Mouse (Mus musculus): ENCODE data around the gene Prnp. TPM values are rescaled to one million over a fixed set of nuclear protein-coding genes. Genes with fewer than 3 reads are reported as not detected.

The Prnp gene
- polyA plus RNA-seq, 1 experiment from 2014 or later = 74.5 TPM

GRCm38 (mm10) chr2:131888233-131888632 lies 21.5 kb upstream of the Prnp start:
- Histone ChIP-seq H3K4me3 (no peak overlapping the region), H3K9ac (no peak overlapping the region), H3K27me3 (replicated peaks) (no peaks in the 10 kb centered on the region), H3K27ac (no peak overlapping the region), H3K4me2 (replicated peaks) (no peak overlapping the region), H3K9me3 (no peaks in the 10 kb centered on the region), H3K4me1 (peaks cover 3% of the 10 kb centered on the region; the same call in 1 of the 2 replicates), H3K36me3 (no peaks in the 10 kb centered on the region)
- ATAC-seq (ENCODE audit: low FRiP score, low read depth) = no peak
- 76% methylated on average over 7 of the region's 7 CpGs for WGBS

GRCm38 (mm10) chr2:131892534-131892933 lies 17.2 kb upstream of the Prnp start:
- Histone ChIP-seq H3K9me3 (no peaks in the 10 kb centered on the region), H3K36me3 (no peaks in the 10 kb centered on the region), H3K4me2 (replicated peaks) (no peak overlapping the region), H3K4me3 (no peak overlapping the region), H3K9ac (no peak overlapping the region), H3K27ac (no peak overlapping the region), H3K4me1 (no peaks in the 10 kb centered on the region), H3K27me3 (replicated peaks) (no peaks in the 10 kb centered on the region)
- ATAC-seq (ENCODE audit: low FRiP score, low read depth) = no peak
- WGBS = 32% methylated on average over 5 of the region's 5 CpGs

GRCm38 (mm10) chr2:131895106-131895505 lies 14.6 kb upstream of the Prnp start:
- no peaks in the 10 kb centered on the region for H3K36me3 ChIP-seq
- H3K9ac ChIP-seq = no peak overlapping the region
- no peak for ATAC-seq (ENCODE audit: low FRiP score, low read depth)
- H3K4me2 ChIP-seq (replicated peaks) = no peak overlapping the region
- H3K9me3 ChIP-seq = no peaks in the 10 kb centered on the region
- H3K4me1 ChIP-seq = no peaks in the 10 kb centered on the region
- WGBS = 86% methylated on average over 2 of the region's 2 CpGs
- no peak overlapping the region for H3K27ac ChIP-seq
- no peak overlapping the region for H3K4me3 ChIP-seq
- H3K27me3 ChIP-seq (replicated peaks) = no peaks in the 10 kb centered on the region

- WGBS = 82% methylated on average over 4 of the region's 4 CpGs
- Histone ChIP-seq H3K36me3 (no peaks in the 10 kb centered on the region), H3K27me3 (replicated peaks) (no peaks in the 10 kb centered on the region), H3K9me3 (no peaks in the 10 kb centered on the region), H3K27ac (no peak overlapping the region), H3K4me2 (replicated peaks) (no peak overlapping the region), H3K9ac (no peak overlapping the region), H3K4me3 (no peak overlapping the region), H3K4me1 (no peaks in the 10 kb centered on the region)
- no peak for ATAC-seq (ENCODE audit: low FRiP score, low read depth)
Measured at GRCm38 (mm10) chr2:131896011-131896410, 13.7 kb upstream of the Prnp start.

GRCm38 (mm10) chr2:131897336-131898109 lies 12.2 kb upstream of the Prnp start:
- ATAC-seq (ENCODE audit: low FRiP score, low read depth) = no peak
- WGBS = 91% methylated on average over 12 of the region's 12 CpGs
- H3K4me2 ChIP-seq (replicated peaks) = no peak overlapping the region
- H3K36me3 ChIP-seq = no peaks in the 10 kb centered on the region
- no peaks in the 10 kb centered on the region for H3K4me1 ChIP-seq
- no peaks in the 10 kb centered on the region for H3K9me3 ChIP-seq
- no peak overlapping the region for H3K9ac ChIP-seq
- no peaks in the 10 kb centered on the region for H3K27me3 ChIP-seq (replicated peaks)
- H3K4me3 ChIP-seq = no peak overlapping the region
- no peak overlapping the region for H3K27ac ChIP-seq

GRCm38 (mm10) chr2:131902423-131902822 lies 7.3 kb upstream of the Prnp start:
- H3K4me2 ChIP-seq (replicated peaks) = no peak overlapping the region
- WGBS = 66% methylated on average over 2 of the region's 3 CpGs
- H3K36me3 ChIP-seq = no peaks in the 10 kb centered on the region
- no peak for ATAC-seq (ENCODE audit: low FRiP score, low read depth)
- no peak overlapping the region for H3K27ac ChIP-seq
- H3K27me3 ChIP-seq (replicated peaks) = no peaks in the 10 kb centered on the region
- no peak overlapping the region for H3K4me3 ChIP-seq
- no peaks in the 10 kb centered on the region for H3K9me3 ChIP-seq
- H3K9ac ChIP-seq = no peak overlapping the region
- no peaks in the 10 kb centered on the region for H3K4me1 ChIP-seq

- no peaks in the 10 kb centered on the region for H3K27me3 ChIP-seq (replicated peaks)
- no peaks in the 10 kb centered on the region for H3K4me1 ChIP-seq
- no peak overlapping the region for H3K4me3 ChIP-seq
- H3K9ac ChIP-seq = no peak overlapping the region
- no peaks in the 10 kb centered on the region for H3K36me3 ChIP-seq
- H3K4me2 ChIP-seq (replicated peaks) = no peak overlapping the region
- no peak overlapping the region for H3K27ac ChIP-seq
- no peaks in the 10 kb centered on the region for H3K9me3 ChIP-seq
- no peak for ATAC-seq (ENCODE audit: low FRiP score, low read depth)
- WGBS = 60% methylated on average over 8 of the region's 8 CpGs
Measured at GRCm38 (mm10) chr2:131902867-131903266, 6.9 kb upstream of the Prnp start.

GRCm38 (mm10) chr2:131905025-131905424 lies 4.7 kb upstream of the Prnp start:
- H3K27ac ChIP-seq = no peak overlapping the region
- H3K36me3 ChIP-seq = no peaks in the 10 kb centered on the region
- 79% methylated on average over 5 of the region's 5 CpGs for WGBS
- H3K9me3 ChIP-seq = no peaks in the 10 kb centered on the region
- H3K9ac ChIP-seq = no peak overlapping the region
- H3K4me3 ChIP-seq = no peak overlapping the region
- no peaks in the 10 kb centered on the region for H3K27me3 ChIP-seq (replicated peaks)
- H3K4me1 ChIP-seq = no peaks in the 10 kb centered on the region
- ATAC-seq (ENCODE audit: low FRiP score, low read depth) = no peak
- no peak overlapping the region for H3K4me2 ChIP-seq (replicated peaks)

GRCm38 (mm10) chr2:131905776-131906175 lies 4.0 kb upstream of the Prnp start:
- Histone ChIP-seq H3K27ac (no peak overlapping the region), H3K4me3 (no peak overlapping the region), H3K36me3 (no peaks in the 10 kb centered on the region), H3K27me3 (replicated peaks) (no peaks in the 10 kb centered on the region), H3K4me2 (replicated peaks) (no peak overlapping the region), H3K9me3 (no peaks in the 10 kb centered on the region), H3K4me1 (no peaks in the 10 kb centered on the region), H3K9ac (no peak overlapping the region)
- ATAC-seq (ENCODE audit: low FRiP score, low read depth) = no peak
- WGBS = 72% methylated on average over 6 of the region's 6 CpGs

- no peak overlapping the region for H3K4me3 ChIP-seq
- H3K36me3 ChIP-seq = no peaks in the 10 kb centered on the region
- no peak overlapping the region for H3K4me2 ChIP-seq (replicated peaks)
- WGBS = 89% methylated on average over 3 of the region's 3 CpGs
- no peaks in the 10 kb centered on the region for H3K27me3 ChIP-seq (replicated peaks)
- ATAC-seq (ENCODE audit: low FRiP score, low read depth) = no peak
- no peak overlapping the region for H3K27ac ChIP-seq
- no peak overlapping the region for H3K9ac ChIP-seq
- peaks cover 2% of the 10 kb centered on the region for H3K4me1 ChIP-seq
- no peaks in the 10 kb centered on the region for H3K9me3 ChIP-seq
Measured at GRCm38 (mm10) chr2:131906266-131906665, 3.5 kb upstream of the Prnp start.

- Histone ChIP-seq H3K27ac (no peak overlapping the region), H3K9ac (no peak overlapping the region), H3K36me3 (no peaks in the 10 kb centered on the region), H3K4me3 (no peak overlapping the region), H3K27me3 (replicated peaks) (no peaks in the 10 kb centered on the region), H3K9me3 (no peaks in the 10 kb centered on the region), H3K4me2 (replicated peaks) (no peak overlapping the region), H3K4me1 (peaks cover 7% of the 10 kb centered on the region)
- 74% methylated on average over 1 of the region's 1 CpGs for WGBS
- ATAC-seq (ENCODE audit: low FRiP score, low read depth) = no peak
Measured at GRCm38 (mm10) chr2:131906846-131907245, 2.9 kb upstream of the Prnp start.

- 80% methylated on average over 5 of the region's 5 CpGs for WGBS
- Histone ChIP-seq H3K27ac (no peak overlapping the region), H3K27me3 (replicated peaks) (no peaks in the 10 kb centered on the region), H3K36me3 (no peaks in the 10 kb centered on the region), H3K4me1 (peaks cover 7% of the 10 kb centered on the region), H3K4me2 (replicated peaks) (no peak overlapping the region), H3K4me3 (no peak overlapping the region), H3K9ac (no peak overlapping the region), H3K9me3 (no peaks in the 10 kb centered on the region)
- ATAC-seq (ENCODE audit: low FRiP score, low read depth) = no peak
Measured at GRCm38 (mm10) chr2:131907311-131907710, 2.4 kb upstream of the Prnp start.

- Histone ChIP-seq H3K4me3 (no peak overlapping the region), H3K4me2 (replicated peaks) (no peak overlapping the region), H3K27ac (no peak overlapping the region), H3K36me3 (no peaks in the 10 kb centered on the region), H3K9me3 (no peaks in the 10 kb centered on the region), H3K9ac (no peak overlapping the region), H3K4me1 (peaks cover 7% of the 10 kb centered on the region), H3K27me3 (replicated peaks) (no peaks in the 10 kb centered on the region)
- 84% methylated on average over 7 of the region's 7 CpGs for WGBS
- 0 out of 2 replicates have a peak, but pooled peaks have one; percentile 17 for ATAC-seq (ENCODE audit: low FRiP score, low read depth)
Measured at GRCm38 (mm10) chr2:131908351-131908861, 1.3 kb upstream of the Prnp start.
